Mouse (Mus musculus) macrophage (primary cell): ENCODE measurements at regions not wholly inside any gene's neighbourhood (a gene's known extent, or its start where the extent isn't known, plus 50 kb on each side); places are given as distances from the start of the nearest gene placed in this dataset.
"Not testable (repeated sequence)": the region's sequence is repeated elsewhere in the genome, so short reads cannot be mapped to it uniquely, and the experiment has no call there.

Experiments used
- H3K27ac ChIP-seq: fragments of 350-480 bp; formaldehyde crosslinking; 2 replicates; pipeline ENCODE4 v1.9.0; 2021
- H3K36me3 ChIP-seq: fragments of 350-480 bp; formaldehyde crosslinking; 2 replicates; pipeline ENCODE4 v1.9.0; 2021; ENCODE audit errors: inconsistent target
- H3K4me3 ChIP-seq: fragments of 350-480 bp; formaldehyde crosslinking; 2 replicates; pipeline ENCODE4 v1.9.0; 2021; ENCODE audit errors: inconsistent target
- H3K79me2 ChIP-seq: fragments of 350-480 bp; formaldehyde crosslinking; 2 replicates; pipeline ENCODE4 v1.9.0; 2021; ENCODE audit errors: inconsistent target
- WGBS: methylation state at CpG from one replicate; pipeline ENCODE4 v1.1.7; 2026; ENCODE audit warnings: inconsistent platforms; ENCODE audit not compliant: missing documents; 5-methylcytosine and 5-hydroxymethylcytosine counted together

DNA sequence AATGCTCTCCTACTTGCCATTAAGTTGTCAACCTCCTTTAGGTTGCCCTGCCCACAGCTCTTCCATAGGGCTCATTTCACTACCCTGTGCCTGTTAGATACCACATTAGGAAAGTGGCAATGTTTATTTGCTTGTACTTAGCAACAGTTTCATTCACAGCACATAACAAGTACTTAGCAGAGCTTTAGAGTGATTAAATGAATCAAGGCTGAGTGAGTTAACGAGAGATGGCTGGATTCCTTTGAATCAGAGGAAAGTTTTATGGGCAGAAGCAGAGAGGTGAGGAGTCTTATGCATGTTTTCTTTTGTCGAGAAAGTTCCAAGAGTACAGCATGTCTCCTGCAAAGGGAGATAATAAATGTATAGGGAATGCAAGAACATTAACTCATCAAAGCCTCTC lies 60.5 kb downstream of the Ptgs2 start:
- Histone ChIP-seq H3K79me2 (no peaks in the 10 kb centered on the region), H3K4me3 (no peak overlapping the region), H3K27ac (no peak overlapping the region), H3K36me3 (no peaks in the 10 kb centered on the region)
- WGBS = 100% methylated on average over 2 of the region's 2 CpGs

DNA sequence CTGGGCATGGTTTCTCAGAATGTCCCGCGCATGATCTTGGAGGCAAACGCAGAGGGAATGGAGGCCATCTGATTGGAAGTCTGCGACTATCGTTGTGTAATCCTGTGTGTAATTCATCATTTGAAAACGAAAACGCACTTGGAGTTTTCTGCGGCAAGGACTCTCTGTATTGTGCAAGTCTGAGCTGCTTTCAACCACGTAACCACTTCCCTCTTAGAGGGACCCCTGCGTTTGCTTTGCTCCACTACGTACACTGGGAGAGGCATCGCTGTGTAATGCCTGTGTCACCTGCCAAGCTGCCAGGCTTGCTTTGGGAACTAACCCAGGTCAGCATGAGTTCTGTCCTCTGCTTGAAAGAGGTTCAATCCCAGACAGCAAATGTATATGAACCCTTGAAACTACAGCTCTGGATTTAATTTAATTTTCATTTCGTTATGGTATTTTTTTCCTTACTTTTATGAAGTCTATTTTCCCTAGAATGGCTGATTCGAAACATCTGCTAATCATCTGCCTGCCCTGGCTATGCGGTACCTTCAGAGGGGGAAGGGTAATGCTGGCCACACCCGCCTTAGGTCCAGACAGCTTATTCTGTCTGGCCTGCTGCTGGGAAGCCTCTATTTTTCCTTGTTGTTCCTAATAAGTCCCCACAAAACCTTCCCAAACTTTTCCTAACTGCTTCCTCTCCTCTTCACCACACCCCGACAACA lies 65.2 kb downstream of the Ptgs2 start:
- Histone ChIP-seq H3K36me3 (no peaks in the 10 kb centered on the region), H3K27ac (peak overlapping the region; percentile 40), H3K4me3 (peak overlapping the region; percentile 25), H3K79me2 (no peaks in the 10 kb centered on the region)
- WGBS = 10% methylated on average over 17 of the region's 17 CpGs

DNA sequence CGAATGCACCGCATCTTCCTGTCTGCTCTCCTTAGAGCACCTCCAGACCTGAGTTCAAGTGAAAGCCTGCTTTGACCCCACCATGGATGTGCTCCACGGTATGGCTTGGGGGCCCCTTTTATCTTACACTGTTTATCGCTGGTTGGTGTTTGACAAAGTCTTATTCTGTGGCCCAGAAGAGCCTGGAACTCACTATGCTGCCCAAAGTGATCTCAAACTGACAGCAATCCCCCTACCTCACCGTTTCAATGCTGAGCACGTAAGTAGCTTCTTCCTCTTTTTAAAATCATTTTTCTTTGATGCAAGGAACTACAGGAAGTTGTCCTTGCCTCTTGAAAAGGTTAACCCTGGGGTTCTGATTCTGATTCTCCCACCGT lies 65.8 kb downstream of the Ptgs2 start:
- H3K27ac ChIP-seq = peak overlapping the region; percentile 40
- no peaks in the 10 kb centered on the region for H3K36me3 ChIP-seq
- no peaks in the 10 kb centered on the region for H3K79me2 ChIP-seq
- WGBS = 39% methylated on average over 7 of the region's 7 CpGs
- H3K4me3 ChIP-seq = no peak overlapping the region

DNA sequence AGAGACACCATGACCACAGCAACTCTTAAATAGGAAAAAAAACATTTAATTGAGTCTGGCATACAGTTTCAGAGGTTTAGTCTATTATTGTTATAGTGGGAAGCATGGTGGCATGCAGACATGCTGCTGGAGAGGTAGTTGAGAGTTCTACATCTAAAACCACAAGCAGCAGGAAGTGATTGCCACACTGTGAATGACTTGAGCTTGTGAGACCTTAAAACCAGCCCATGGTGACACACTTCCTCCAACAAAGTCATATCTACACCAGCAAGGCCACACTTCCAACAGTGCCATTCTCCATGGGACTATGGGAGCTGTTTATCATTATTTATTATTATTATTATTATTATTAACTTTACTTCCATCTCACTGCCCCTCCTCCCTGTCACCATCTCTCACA lies 67.3 kb downstream of the Ptgs2 start:
- Histone ChIP-seq H3K36me3 (no peaks in the 10 kb centered on the region), H3K4me3 (no peak overlapping the region), H3K79me2 (no peaks in the 10 kb centered on the region), H3K27ac (no peak overlapping the region)

DNA sequence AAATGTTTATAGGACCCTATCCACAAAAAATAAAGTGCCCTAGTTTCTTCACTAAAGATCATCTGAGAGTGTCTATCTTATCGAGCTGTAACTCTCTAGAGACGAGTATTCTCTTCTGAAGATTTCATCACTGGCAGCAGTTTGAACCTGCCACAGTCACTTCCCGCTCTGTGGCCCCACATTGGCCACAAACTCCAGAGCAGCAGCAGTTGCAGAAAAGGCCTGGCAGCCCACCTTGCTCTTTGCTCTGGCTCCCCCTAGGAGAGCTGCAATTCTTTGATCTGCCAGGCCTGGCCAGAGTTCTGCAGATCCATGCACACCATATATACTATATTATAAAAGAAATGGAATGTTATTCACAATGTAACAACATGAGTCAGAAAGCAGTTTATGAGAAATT lies 74.4 kb downstream of the Ptgs2 start:
- H3K27ac ChIP-seq = no peak overlapping the region
- no peaks in the 10 kb centered on the region for H3K36me3 ChIP-seq
- no peak overlapping the region for H3K4me3 ChIP-seq
- WGBS = 46% methylated on average over 3 of the region's 3 CpGs
- no peaks in the 10 kb centered on the region for H3K79me2 ChIP-seq

DNA sequence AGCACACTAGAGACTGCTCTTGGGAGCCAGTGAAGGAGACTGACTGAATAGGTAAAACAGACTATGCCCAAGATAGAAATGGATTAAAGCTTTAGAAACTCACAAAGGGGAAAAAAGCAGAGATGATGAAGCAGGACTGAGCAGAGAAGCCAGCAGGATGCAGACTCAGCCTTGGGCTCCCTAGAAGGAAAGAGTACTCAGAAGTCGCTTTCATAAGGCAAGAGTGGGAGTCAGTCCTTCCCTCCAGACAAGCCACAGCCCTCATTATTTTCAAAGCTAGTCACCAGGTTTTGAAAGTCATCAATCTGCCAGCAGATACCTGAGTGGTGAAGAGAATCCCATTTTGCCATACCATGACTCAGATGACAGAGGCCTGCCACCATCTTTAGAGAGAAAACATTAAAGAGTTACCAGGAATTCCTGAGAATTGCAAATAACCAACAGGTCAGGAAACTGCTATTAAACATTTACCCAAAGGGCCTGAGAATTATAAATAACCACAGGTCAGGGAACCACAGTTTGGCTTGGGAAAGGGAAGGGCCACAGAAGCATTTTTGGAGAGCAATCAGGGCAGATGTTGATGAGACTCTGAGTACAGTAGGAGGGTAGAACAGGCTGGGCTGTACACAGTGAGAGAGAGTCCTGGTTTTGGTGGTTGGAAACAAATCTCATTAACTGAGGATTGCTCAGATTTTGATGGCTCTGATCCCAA lies 77.4 kb downstream of the Ptgs2 start:
- no peak overlapping the region for H3K27ac ChIP-seq
- no peaks in the 10 kb centered on the region for H3K36me3 ChIP-seq
- H3K4me3 ChIP-seq = no peak overlapping the region
- H3K79me2 ChIP-seq = no peaks in the 10 kb centered on the region
- 100% methylated on average over 1 of the region's 1 CpGs for WGBS

DNA sequence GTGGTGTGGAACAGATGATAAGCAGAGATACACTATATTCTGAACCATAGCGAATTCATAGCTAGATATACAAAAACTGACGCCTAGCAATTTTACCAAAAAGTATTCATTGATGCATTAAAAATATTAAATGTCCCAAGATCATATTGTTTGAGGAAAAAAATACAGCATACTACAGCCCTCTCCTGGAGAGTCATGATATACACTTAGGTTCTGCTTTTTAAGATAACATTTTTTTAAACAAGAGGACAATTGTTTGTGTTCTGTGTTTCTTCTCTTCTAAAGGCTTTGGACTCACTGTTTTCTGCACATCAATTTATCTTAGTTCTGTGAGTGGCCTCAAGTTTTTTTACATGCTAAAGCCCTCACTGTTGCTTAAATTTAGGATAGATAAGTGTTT lies 102.2 kb downstream of the Ptgs2 start:
- no peak overlapping the region for H3K4me3 ChIP-seq
- H3K79me2 ChIP-seq = no peaks in the 10 kb centered on the region
- no peaks in the 10 kb centered on the region for H3K36me3 ChIP-seq
- 65% methylated on average over 2 of the region's 2 CpGs for WGBS
- no peak overlapping the region for H3K27ac ChIP-seq

DNA sequence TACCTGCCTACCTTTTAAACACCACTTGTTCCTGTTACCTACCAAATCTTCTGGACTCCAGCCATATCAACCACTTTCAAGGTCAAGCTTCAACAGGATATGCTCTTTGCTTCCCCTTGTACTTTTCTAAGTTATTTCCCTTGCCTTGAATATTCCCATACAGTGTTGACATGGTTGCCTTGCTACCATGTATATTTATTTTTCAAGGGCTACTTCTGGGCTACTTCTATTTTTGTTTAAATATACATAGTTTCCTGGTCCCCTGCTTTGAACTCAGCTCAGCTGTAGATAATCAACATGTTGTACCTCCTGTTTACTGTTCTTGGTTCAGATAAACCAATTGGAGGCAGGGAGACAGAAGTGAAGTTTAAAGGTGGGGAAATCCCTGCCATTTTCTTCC lies 106.8 kb upstream of the Pdc start:
- Histone ChIP-seq H3K36me3 (no peaks in the 10 kb centered on the region), H3K4me3 (no peak overlapping the region), H3K79me2 (no peaks in the 10 kb centered on the region), H3K27ac (no peak overlapping the region)

DNA sequence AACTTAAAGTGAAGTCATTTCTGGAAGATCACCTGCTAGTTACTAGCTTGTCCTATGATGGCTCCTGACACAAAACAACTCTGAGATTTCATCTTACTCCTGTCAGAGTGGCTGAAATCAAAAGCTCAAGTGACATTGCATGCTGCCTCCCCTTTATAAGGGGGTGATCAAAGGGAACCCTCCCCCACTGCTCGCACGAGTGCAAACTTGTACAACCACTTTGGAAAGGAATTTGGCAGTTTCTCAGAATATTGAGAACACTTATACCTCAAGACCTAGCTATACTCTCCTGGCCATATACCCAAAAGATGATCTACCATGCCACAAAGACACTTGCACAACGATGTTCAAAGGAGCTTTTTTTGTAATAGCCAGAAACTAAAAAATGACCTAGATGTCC lies 102.5 kb upstream of the Pdc start:
- Histone ChIP-seq H3K79me2 (no peaks in the 10 kb centered on the region), H3K27ac (no peak overlapping the region), H3K36me3 (no peaks in the 10 kb centered on the region), H3K4me3 (no peak overlapping the region)
- WGBS = 93% methylated on average over 3 of the region's 3 CpGs

DNA sequence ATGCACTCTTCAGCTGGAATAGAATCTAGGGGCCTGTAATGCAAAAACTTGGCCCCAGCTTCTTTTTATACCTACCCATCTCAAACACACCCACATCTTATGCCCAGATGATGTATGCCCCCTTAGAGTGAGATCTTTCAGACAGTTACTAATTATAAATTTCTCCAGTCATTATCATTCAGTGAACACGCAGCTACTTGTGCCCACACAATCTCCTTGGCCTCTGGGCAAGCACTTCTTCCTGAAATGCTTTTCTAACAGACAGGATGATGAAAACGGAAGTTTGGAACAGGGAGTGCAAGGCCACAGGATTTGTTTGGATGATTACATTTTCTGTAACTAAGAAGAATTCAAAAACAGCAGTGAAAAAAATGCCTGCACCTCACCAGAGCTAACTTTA lies 100.4 kb upstream of the Pdc start:
- H3K36me3 ChIP-seq = no peaks in the 10 kb centered on the region
- WGBS = 34% methylated on average over 2 of the region's 2 CpGs
- H3K79me2 ChIP-seq = no peaks in the 10 kb centered on the region

DNA sequence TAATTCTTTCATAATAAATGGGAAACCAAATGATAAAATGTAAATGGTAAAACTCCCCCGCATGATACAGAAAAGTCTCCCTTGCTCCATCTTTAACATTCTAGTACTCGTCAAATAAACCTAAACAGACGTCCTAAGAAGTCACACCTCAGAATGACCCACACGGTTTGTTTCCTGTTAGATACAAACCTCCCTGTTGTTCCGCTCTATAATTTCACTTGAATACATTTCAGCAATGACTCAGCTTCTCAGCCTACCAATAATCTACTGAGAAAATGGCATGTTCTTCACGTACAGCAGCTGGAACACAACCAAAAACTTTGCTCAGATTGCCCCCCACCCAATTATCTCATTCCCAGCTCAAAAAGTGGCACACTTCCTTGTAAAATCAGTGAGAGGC lies 93.7 kb upstream of the Pdc start:
- Histone ChIP-seq H3K27ac (no peak overlapping the region), H3K79me2 (no peaks in the 10 kb centered on the region), H3K4me3 (no peak overlapping the region), H3K36me3 (no peaks in the 10 kb centered on the region)
- 85% methylated on average over 6 of the region's 6 CpGs for WGBS

More for the DNA sequence above, 100.4 kb upstream of the Pdc start:
- H3K27ac ChIP-seq = no peak overlapping the region
- H3K4me3 ChIP-seq = no peak overlapping the region

DNA sequence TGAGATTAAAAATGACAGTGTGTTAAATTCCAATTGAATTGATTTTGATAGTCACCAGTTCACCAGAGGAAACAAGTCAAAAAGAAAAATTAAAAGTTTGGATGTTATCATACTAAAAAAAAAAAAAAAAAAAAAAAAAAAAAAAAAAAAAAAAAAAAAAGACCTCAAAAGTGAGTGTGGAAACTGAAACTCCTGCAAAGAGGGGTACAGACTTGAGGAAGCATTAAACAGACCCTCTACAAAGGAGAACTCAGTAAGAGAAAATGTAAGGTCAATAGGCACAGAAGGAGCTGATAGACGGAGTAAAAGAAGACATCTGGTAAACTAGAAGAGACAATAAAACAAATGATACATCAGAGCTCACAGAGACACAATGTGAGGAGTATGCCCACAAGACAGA lies 79.7 kb upstream of the Pdc start:
- not testable (repeated sequence) for H3K36me3 ChIP-seq, H3K4me3 ChIP-seq, H3K79me2 ChIP-seq, H3K27ac ChIP-seq
- 82% methylated on average over 1 of the region's 1 CpGs for WGBS

DNA sequence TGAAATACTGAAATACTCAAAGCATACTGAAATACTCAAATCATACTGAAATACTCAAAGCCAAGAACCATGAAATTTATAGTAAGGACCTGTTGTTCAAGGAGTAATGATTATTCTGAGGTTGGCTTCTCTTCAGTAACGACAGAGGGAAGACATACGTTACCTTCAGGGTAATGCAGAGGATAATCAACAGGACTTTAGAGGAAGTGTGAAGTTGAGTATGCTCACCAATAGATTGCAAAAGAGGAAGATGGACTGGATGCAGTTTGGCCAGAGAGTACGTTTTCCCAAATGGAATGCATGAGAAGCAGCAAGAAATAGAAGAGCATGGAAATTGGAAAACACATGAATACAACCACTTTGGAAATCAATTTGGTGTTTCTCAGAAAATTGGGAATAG lies 79.1 kb upstream of the Pdc start:
- no peaks in the 10 kb centered on the region for H3K79me2 ChIP-seq
- H3K4me3 ChIP-seq = no peak overlapping the region
- H3K27ac ChIP-seq = no peak overlapping the region
- WGBS = 34% methylated on average over 3 of the region's 3 CpGs
- H3K36me3 ChIP-seq = no peaks in the 10 kb centered on the region

DNA sequence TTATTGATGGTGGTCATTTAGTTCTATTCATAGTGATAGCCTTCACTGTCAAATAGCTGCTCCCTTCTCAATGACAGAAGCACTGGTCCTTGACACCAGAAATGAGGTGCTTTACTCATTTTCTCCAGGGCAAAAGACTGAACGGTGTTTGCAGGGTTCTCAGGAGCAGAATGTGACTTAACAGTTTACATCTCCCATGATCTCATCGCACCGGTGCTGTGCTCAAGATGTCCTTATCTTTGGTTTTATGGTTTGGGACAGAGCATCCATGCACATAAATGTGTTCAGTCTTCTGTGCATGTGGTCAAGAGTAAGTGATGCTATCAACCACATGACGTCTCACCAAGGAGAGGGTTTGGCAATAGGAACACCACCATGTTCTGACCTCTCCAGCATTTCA lies 78.1 kb upstream of the Pdc start:
- H3K36me3 ChIP-seq = no peaks in the 10 kb centered on the region
- no peak overlapping the region for H3K27ac ChIP-seq
- H3K79me2 ChIP-seq = no peaks in the 10 kb centered on the region
- 88% methylated on average over 4 of the region's 4 CpGs for WGBS
- no peak overlapping the region for H3K4me3 ChIP-seq

DNA sequence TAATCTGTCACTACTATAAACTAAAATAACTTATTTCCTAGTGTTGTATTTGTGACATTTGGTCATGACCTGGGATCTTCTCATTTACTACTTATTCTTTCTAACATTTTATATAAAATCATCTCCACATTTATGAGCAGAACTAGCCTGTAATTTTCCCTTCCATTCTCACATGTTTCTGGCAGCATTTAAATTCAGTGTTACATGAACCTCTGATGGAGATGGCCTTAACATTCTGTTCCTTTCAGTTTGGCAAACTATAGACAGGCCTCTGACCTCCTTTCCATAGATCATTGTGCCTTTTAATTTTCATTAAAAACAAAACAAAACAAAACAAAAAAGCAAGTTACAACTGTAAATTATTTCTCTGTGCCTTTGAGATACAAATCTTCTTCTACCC lies 77.1 kb upstream of the Pdc start:
- H3K79me2 ChIP-seq = no peaks in the 10 kb centered on the region
- no peaks in the 10 kb centered on the region for H3K36me3 ChIP-seq
- H3K4me3 ChIP-seq = no peak overlapping the region
- no peak overlapping the region for H3K27ac ChIP-seq

DNA sequence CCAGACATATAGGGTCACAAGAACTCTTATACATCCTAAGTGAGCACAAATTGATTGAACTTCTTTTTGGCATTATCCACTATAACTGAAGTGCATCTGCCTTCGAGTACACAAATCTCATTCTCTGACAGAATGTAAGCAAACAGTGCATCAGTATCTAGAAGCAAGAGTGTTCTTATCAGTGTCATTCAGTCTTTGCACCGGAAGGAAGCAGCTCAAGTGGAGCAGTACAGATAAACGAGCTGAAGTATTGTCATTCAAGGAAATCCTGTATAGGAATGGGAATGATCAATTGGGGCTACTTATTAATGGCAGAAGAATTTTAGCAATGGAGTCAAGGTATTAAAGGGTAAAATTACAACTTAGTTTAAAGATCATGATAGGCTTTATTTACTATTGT lies 74.3 kb upstream of the Pdc start:
- Histone ChIP-seq H3K27ac (no peak overlapping the region), H3K4me3 (no peak overlapping the region), H3K79me2 (no peaks in the 10 kb centered on the region), H3K36me3 (no peaks in the 10 kb centered on the region)
- 18% methylated on average over 3 of the region's 3 CpGs for WGBS
